Mouse (Mus musculus): ENCODE data around the gene Zfp454.
A peak's percentile ranks its signal among the peaks of the same experiment; 100 is the strongest.

Gene Zfp454

GRCm38 (mm10) chr11:50887390-50888128 is at the start of gene Zfp454:
Zfp454 (minus strand) TSS chr11:50887651.
- peak; percentile 64 for DNase-seq (ENCODE audit: low spot score)

- no peak for DNase-seq (ENCODE audit: low spot score)
Measured at GRCm38 (mm10) chr11:50932040-50932439, 44.6 kb upstream of the Zfp454 start.

DNA sequence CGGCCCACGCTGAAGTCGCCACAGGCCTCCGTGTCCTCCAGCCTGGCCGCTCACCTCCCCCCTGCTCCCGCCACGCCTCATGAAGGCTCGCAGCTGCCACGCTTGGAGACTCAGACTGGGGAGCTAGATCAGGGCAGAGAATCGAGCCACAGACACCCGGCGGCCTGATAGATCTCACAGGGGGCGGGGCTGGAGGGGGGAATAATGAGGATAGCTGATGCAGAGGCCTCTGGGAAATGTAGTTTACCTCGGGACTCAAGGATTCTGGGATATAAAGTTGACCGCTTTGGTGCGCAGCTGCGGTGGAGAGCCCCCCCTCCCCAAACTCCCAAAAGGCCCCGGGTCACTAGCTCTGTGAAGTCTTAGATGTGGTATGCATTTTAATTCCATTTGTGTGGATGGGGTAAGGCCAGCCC is 44.0 kb upstream of the Zfp454 start, which contains the start of gene Zfp354b:
Gene Zfp354b, minus strand, starts transcription at position 183 of the 416 bp plus-strand sequence.
- peak; percentile 60 for DNase-seq (ENCODE audit: low spot score)

DNA sequence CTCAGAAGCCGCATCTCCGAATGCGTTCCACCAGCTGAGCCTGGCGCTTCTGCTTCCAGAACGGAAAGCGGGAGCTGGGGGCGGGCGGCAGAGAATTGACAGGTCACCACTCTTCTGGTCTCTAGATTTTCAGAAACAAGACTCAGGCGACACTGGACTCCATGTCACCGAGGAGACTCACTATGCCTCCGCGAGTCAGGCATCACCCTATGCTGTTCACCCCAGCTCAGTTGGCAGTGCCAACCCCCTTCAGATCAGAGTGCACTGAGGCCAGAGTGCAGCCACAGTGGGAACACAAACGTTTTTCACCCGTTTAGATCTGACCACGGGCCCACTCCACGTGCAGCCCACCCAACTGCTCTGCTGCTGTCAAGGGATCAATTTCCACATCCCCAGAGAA is 43.6 kb upstream of the Zfp454 start:
- DNase-seq (ENCODE audit: low spot score): peak; percentile 15

DNA sequence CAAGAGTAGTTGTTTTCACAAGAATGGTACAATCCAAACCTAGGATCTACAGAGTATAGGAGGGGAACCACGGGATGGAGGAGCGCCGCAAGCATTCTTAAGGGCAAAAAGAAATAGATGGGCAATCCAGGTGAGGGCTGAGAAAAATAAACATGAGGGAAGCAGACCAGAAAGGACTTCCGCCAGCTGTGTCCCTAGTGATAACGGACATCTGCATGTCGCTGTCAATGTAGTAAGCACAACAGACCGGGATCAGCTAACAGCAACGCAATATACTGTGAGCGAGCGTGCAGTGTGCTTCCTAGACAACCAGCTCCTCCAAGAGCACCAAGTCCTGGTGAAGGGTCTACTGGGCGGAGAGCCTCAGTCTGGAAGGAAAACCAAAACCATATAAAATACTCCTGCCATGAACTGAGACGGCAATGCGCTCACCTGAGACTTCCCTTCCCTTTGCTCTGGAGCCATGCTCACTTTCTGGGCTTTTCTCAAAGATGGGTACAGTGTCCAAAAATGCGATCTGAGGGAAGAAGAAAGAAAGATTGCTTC is 43.1 kb upstream of the Zfp454 start:
- DNase-seq (ENCODE audit: low spot score): no peak

DNA sequence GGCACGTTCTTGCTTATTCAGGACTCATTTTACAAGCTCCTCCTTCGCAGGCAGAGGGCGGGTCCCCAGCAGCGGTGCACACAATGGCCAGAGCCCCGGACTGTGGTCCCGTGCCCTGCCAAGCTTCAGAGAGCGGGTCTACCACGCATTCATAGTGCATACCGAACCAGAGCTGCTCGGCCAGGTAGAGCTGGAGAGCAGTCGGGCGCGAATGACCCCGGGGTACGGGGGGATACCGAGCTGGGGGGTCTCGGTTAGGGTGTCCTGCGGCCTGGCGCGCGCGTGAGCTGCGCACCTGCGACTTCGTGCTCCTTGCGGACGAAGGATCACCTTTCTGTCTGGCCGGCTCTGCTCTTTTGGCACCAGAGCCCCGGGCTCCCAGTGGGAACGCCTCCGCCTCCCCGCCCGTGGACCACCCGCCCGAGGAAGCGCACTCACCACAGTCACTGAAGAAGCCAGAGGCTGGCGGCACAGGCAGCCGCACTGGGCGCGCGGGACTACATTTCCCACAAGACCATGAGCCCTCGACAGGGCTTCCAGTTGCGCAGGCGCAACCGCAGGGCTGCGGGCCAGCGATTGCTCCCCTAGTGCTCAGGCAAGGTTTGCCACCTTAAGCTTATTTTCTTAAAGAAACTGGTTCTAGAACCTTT is 28.3 kb upstream of the Zfp454 start, which contains the start of gene Zfp2:
Gene Zfp2, minus strand, starts transcription at position 495 of the 650 bp plus-strand sequence.
- DNase-seq (ENCODE audit: low spot score): peak; percentile 81

DNA sequence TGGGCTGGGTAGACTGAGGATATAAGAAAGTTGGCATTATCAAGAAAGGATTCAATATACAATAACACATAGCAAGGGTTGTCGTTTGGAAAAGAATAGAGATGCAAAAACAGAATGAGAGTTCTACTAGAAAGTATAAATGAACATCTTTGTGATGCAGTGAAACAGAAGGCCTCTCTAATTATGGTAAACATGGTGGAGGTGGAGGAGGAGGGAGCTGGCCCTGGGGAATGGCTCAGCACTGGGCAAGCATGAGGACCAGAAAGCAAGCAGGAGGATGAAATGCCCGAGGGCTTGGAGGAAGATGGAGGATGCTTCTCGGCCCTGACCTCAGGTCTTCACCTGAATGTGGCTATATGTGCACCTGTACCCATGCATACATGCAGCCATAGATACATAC is 27.0 kb upstream of the Zfp454 start:
- DNase-seq (ENCODE audit: low spot score): no peak

DNA sequence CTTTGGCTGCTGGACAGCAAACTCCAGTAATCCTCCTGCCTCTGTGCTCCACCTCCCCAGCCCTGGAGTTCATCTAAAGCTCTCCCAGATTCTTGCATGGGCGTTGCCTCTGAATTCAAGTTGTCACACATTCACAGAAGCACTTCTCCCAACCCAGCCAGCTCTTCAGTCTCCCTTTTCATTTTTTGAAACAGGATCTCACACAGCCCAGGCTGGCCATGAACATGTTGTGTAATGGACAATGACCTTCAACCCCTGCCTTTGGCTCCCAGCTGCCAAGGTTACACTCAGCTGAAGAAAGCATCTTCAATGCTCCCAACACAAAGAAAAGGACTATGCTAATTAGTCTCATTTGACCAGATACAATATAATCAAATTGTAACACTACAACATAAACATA is 25.9 kb upstream of the Zfp454 start:
- DNase-seq (ENCODE audit: low spot score): no peak

DNA sequence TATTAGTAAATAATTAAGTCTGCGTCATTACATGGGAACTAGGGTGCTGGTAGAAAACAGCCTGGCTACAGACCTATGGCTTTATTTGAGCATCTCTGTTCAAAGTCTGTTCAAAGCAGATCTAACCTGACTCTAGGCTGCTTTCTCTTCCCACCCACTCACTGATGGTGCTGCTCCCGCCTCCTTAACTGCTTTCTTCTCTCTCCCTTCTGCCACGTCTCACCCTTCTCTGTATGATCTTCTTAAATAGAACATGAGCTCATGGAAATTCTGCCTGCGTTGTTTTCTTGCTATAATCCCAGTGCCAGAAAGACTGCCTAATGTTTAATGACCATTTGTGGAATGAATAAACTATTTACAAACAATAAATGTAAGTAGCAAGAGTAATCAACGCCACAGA is 20.7 kb upstream of the Zfp454 start:
- no peak for DNase-seq (ENCODE audit: low spot score)

- no peak for DNase-seq (ENCODE audit: low spot score)
Measured at GRCm38 (mm10) chr11:50897359-50897758, 9.9 kb upstream of the Zfp454 start.

GRCm38 (mm10) chr11:50892441-50892840 is 5.0 kb upstream of the Zfp454 start:
- no peak for DNase-seq (ENCODE audit: low spot score)

- peak; percentile 3 for DNase-seq (ENCODE audit: low spot score)
Measured at GRCm38 (mm10) chr11:50886933-50887293, 538 bp downstream of the Zfp454 start.

GRCm38 (mm10) chr11:50886231-50886932 is 1.1 kb downstream of the Zfp454 start:
- no peak for DNase-seq (ENCODE audit: low spot score)

DNA sequence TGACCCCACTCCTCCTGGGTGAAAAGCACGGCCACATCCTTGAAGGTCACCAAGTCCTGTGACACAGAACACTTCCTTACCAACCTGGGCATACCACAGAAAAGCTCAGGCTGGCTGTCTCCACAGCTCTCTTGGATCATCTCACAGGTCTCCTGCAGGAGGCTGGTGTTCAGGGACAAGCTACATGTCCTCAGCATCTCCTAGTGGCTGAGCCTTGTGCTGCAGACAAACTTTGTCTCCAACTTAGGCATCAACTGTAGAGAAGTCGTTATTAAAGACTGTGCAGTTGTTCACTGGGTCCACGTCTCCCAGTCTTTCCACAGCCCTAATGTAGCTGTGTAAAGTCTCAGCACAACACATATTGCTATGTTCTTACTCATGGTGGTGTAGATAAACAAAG is 3.7 kb downstream of the Zfp454 start:
- no peak for DNase-seq (ENCODE audit: low spot score)

- no peak for DNase-seq (ENCODE audit: low spot score)
Measured at GRCm38 (mm10) chr11:50878641-50879040, 8.8 kb downstream of the Zfp454 start.

DNA sequence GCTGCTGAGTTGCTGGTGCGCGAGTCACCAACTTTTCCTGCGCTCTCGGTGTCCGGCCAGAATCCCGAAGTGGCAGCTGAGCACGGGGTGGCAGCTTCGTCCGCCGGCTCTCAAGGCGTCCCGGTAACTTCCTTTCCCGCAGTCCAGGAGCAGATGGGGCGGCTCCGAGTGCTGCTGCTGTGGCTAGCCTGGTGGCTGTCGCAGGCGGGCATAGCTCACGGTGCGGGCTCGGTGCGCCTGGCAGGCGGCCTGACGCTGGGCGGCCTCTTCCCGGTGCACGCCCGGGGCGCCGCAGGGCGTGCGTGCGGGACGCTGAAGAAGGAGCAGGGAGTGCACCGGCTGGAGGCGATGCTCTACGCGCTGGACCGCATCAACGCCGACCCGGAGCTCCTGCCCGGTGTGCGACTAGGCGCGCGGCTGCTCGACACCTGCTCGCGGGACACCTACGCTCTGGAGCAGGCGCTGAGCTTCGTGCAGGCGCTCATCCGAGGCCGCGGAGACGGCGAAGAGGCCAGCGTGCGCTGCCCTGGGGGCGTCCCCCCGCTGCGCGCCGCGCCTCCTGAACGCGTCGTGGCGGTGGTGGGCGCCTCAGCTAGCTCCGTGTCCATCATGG is 36.4 kb downstream of the Zfp454 start:
- DNase-seq (ENCODE audit: low spot score): no peak

DNA sequence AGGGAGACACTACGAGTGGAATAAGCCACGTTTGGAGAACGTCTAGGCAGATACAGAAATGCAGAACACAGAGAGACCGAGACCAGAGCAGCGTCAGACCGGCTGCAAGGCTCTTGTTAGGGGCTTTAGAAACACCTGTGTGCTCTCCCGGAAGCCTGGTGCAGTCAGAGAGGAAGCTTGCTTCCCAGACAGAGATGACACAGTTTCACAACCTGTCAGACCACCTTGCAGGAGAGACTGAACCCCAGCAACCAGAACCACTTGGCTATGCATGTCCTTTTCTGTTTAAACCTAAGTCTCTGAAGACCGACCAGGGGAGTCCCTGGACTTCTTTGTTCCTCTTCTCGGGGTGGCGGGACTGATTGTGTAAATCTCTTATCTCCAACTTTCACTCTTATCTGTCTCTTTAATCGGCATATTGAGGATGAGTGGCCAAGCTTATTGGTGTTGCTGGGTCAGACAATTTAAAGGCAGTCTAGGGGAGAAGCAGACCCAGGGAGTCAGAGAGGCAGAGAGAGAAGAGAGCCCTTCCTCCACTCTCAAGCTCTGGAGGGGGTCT is 37.2 kb downstream of the Zfp454 start, which contains the start of gene Grm6:
Gene Grm6, plus strand, starts transcription at position 509 of the 559 bp plus-strand sequence.
- DNase-seq (ENCODE audit: low spot score): no peak

DNA sequence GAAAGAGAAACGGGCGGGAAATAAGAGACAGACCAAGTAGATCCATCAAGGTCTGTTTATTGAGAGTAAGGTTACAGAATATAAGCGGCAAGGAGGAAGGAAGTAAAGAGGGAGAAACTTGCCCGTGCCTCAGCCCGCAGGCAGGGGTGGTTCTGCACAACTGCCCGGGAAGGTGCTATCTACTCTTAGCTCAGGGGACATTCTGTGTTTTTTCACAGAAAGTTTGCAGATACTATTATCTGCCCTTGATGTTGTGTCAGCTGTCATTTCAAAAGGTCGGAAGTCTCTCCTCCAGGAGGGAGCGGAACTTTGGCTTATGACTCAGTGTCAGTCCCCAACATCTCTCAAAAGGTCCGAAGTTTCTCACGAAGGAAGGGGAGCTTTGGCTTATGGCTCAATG is 38.1 kb downstream of the Zfp454 start:
- DNase-seq (ENCODE audit: low spot score): no peak

GRCm38 (mm10) chr11:50848520-50849137 is 38.8 kb downstream of the Zfp454 start:
- no peak for DNase-seq (ENCODE audit: low spot score)

DNA sequence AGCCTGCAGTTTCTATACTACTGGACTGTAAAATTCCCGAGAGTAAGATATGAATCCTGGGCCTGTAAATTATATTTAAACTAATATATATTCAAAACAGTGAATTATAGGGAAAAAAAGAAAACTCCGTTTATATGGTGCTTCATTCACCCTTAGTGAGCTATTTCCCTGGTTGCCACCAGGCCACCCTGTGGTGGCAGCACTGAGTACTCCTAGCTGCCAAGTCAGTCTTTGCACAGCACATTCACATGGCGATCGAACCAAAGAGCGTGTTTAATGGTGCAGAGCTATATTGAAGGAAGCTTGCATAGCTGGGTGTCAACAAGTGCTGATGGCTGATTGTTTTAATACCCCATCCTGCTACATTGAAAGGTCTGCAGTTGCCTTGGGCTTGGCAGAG is 40.4 kb downstream of the Zfp454 start:
- no peak for DNase-seq (ENCODE audit: low spot score)

DNA sequence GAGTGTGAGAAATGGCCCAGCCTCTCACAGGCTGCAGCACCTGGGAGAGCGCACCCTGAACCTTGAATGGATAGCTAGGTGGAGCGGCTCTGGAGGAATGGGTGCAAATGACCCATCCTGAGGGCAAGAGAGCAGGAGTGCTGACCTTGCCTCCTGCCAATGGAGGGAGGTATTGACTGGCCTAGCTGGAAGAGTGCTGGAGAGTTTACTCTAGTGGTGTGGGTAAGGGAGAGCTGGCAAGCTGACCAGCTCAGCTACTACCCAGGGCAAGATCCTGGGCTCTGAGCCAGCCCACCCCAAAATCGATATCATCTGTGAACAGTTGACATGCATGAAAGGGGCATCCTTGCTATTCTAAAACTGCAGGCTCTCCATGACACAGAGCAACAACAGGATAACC is 41.5 kb downstream of the Zfp454 start:
- no peak for DNase-seq (ENCODE audit: low spot score)
